Mouse (Mus musculus) adrenal gland, adult 8-10 months (tissue): ENCODE measurements around the gene Ctxn1. TPM values are rescaled to one million over a fixed set of nuclear protein-coding genes. Genes with fewer than 3 reads are reported as not detected.

Experiments
- DNase-seq: peaks from one replicate; pipeline ENCODE4 v3.0.0; 2022
- total RNA-seq, 4 experiments: library from RNA; stranded (reverse); gene quantifications; 2 replicates each; pipeline ENCODE4 v1.2.4; 2022

Ctxn1 gene
- total RNA-seq, 4 experiments from 2014 or later: 6.9 to 13.5 (median 11.0) TPM

DNA sequence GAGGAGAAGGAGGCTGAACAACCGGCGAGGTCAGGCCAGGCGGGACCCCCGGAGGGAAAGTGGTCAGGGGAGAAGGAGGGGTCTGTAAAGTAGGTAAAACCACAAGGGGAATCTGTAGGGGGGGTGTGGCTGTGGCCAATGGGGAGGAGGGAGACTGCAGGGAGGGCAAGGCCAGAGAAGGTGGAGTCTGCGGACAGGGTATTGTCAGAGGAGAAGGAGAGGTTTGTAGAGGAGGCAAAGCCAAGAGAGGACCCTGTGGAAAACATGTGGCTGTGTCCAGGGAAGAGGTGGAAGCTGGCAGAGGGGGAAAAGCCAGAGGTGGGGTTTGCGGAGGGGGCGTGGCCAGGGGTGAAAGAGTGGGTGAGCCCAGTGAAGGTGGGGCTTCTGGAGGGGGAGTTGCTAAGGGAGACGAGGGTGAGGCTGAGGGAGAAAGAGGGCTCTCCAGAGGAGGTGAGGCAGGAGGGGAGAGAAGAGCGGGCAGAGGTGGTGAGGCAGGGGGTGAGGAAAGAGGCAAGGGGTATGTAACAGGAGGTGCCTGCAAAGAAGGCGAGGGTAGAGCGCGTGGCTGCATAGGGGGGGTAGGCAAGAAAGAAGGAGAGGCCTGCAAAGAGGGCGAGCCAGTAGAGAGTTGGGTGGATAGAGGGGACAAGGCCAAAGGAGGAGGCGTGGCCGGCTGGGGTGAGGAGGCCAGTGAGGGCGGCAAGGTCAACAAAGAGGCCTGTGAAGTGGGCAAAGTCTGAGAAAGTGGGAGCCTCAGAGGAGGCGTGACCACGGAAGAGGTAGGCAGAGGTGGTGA lies 45.7 kb downstream of the Ctxn1 start:
- DNase-seq: peak; percentile 85

DNA sequence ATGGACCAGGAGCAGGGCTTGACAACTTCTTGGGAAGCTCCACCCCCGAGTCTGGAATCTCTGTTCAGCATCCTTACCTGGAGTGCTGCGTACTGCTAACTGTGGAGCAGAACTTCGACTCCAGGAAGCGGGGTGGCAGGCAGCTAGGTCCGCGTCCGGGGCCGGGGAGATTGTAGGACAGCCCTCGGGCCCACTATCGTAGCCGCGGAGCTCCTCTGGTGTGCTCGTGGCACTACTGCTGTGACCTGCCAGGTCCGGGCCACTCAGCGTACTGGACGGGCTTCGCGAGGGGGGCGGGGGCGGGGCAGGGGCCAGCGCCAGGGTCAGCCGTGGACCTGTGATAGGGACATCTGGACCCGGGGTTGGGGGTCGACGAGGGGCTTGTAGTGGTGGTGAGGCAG lies 46.3 kb downstream of the Ctxn1 start:
- no peak for DNase-seq

DNA sequence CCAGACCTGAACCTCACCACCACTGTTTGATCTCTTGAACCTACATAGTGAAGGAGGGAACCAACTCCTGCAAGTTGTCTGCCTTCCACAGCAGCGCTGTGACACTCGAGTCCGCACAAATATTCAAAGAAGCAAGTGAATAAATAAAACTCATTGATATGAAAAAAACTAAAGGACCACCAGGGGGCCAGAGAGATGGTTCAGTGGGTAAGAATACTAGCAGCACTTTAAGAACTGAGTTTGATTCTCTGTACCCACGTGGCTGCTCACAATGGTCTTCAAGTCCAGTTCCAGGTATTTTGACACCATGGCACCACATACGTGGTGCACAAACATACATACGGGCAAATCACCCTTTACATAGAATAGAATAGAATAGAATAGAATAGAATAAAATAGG lies 48.0 kb downstream of the Ctxn1 start:
- no peak for DNase-seq

Other genes with a start within 250 kb of the Ctxn1 start
- 1 to 10 TPM; 1.2 to 4.3 (median 2.1) TPM for gene Cd209f, start 153.4 kb downstream of the Ctxn1 start, total RNA-seq
- 1 to 10 TPM in 1 of 4 experiments, under 1 TPM in 3; 0.35 to 1.2 (median 0.67) TPM for gene Cd209g, start 125.2 kb downstream of the Ctxn1 start, total RNA-seq
- 10 to 100 TPM; 40.0 to 81.6 (median 54.5) TPM for gene Evi5l, start 92.7 kb downstream of the Ctxn1 start, total RNA-seq
- 10 to 100 TPM in 2 of 4 experiments, 1 to 10 TPM in 2; 5.8 to 12.8 (median 9.8) TPM for gene Prr36, start 41.8 kb downstream of the Ctxn1 start, total RNA-seq
- gene Lrrc8e, start 32.4 kb downstream of the Ctxn1 start, total RNA-seq: 10 to 100 TPM; 27.4 to 59.1 (median 32.8) TPM
- 100 to 1,000 TPM in 3 of 4 experiments, 10 to 100 TPM in 1; 90.9 to 127 (median 124) TPM for gene Map2k7, start 20.5 kb downstream of the Ctxn1 start, total RNA-seq
- 1 to 10 TPM; 1.0 to 7.5 (median 3.6) TPM for gene Gm49320, start 20.4 kb downstream of the Ctxn1 start, total RNA-seq
- gene Tgfbr3l, start 11.1 kb downstream of the Ctxn1 start, total RNA-seq: 10 to 100 TPM in 3 of 4 experiments, 1 to 10 TPM in 1; 8.9 to 50.3 (median 28.2) TPM
- gene Snapc2, start 6.2 kb downstream of the Ctxn1 start, total RNA-seq: 10 to 100 TPM; 32.5 to 39.9 (median 35.6) TPM
- 100 to 1,000 TPM in 2 of 4 experiments, 10 to 100 TPM in 2; 89.7 to 126 (median 102) TPM for gene Timm44, start 16.6 kb upstream of the Ctxn1 start, total RNA-seq
- 10 to 100 TPM; 16.2 to 23.5 (median 16.9) TPM for gene Ccl25, start 65.9 kb upstream of the Ctxn1 start, total RNA-seq
- 100 to 1,000 TPM in 1 of 4 experiments, 10 to 100 TPM in 3; 77.7 to 108 (median 85.4) TPM for gene Elavl1, start 66.1 kb upstream of the Ctxn1 start, total RNA-seq
- 10 to 100 TPM; 28.5 to 49.4 (median 35.5) TPM for gene Cers4, start 233.8 kb upstream of the Ctxn1 start, total RNA-seq